Mouse (Mus musculus) spleen, adult 2 months (tissue): ENCODE data around the gene Zbtb48.

ENCODE experiments used
- CTCF ChIP-seq: fragments of 200-500 bp; IDR thresholded peaks from 2 replicates; pipeline ENCODE4 v1.5.1; 2011; ENCODE audit warnings: mild to moderate bottlenecking, inconsistent platforms; ENCODE audit not compliant: insufficient read depth, insufficient read length, insufficient replicate concordance; ENCODE audit errors: extremely low read depth
- POLR2A ChIP-seq: fragments of 200-500 bp; IDR thresholded peaks from 2 replicates; pipeline ENCODE4 v1.6.1; 2011; ENCODE audit warnings: low read depth, low read length, inconsistent platforms

- TF ChIP-seq POLR2A (no peak), CTCF (no peak)
These were observed 14.6 kb upstream of the Zbtb48 start for GRCm38 (mm10) chr4:152041924-152042641.
